Mouse (Mus musculus) forebrain, embryonic 10.5 days (tissue): ENCODE data around the gene Casr. TPM values are rescaled to one million over a fixed set of nuclear protein-coding genes. Genes with fewer than 3 reads are reported as not detected.
A peak's percentile ranks its signal among the peaks of the same experiment; 100 is the strongest.

Experiments used
- DNase-seq: peaks from one replicate; pipeline ENCODE4 v3.0.0-alpha.2; 2017; ENCODE audit warnings: low spot score; ENCODE audit errors: extremely low spot score
- H3K27ac ChIP-seq: fragments of 300-500 bp; sonication (generic); 2 replicates; pipeline ENCODE4 v1.5.1; 2016; ENCODE audit warnings: mild to moderate bottlenecking
- H3K27me3 ChIP-seq: fragments of 300-500 bp; sonication (generic); 2 replicates; pipeline ENCODE4 v1.6.1; 2016; ENCODE audit warnings: mild to moderate bottlenecking; ENCODE audit not compliant: poor library complexity, severe bottlenecking
- H3K36me3 ChIP-seq: fragments of 300-500 bp; sonication (generic); replicated peaks from 2 replicates; pipeline ENCODE4 v1.6.1; 2016; ENCODE audit warnings: mild to moderate bottlenecking, moderate library complexity
- H3K4me1 ChIP-seq: fragments of 300-500 bp; sonication (generic); 2 replicates; pipeline ENCODE4 v1.6.1; 2016
- H3K4me3 ChIP-seq: fragments of 300-500 bp; sonication (generic); 2 replicates; pipeline ENCODE4 v1.5.1; 2016; ENCODE audit warnings: mild to moderate bottlenecking, moderate library complexity
- H3K9me3 ChIP-seq: fragments of 300-500 bp; sonication (generic); 2 replicates; pipeline ENCODE4 v1.6.1; 2016; ENCODE audit warnings: mild to moderate bottlenecking, moderate library complexity
- WGBS: fragments of 180-500 bp; shearing (Covaris S2); methylation state at CpG from one replicate; pipeline ENCODE4 v1.1.7; 2016; 5-methylcytosine and 5-hydroxymethylcytosine counted together
- polyA plus RNA-seq: library from polyadenylated mRNA; unstranded; fragments of >200 nt; fragmentation: Nextera tagmentation; extraction: Ambion mirVana; gene quantifications from 2 replicates; pipeline ENCODE4 v1.2.1, GENCODE M21; 2016

Gene Casr
- polyA plus RNA-seq, 1 experiment from 2014 or later = 0.07 TPM

- Histone ChIP-seq H3K36me3 (no peaks in the 10 kb centered on the region), H3K27me3 (no peaks in the 10 kb centered on the region), H3K4me3 (no peak overlapping the region), H3K4me1 (no peaks in the 10 kb centered on the region), H3K27ac (no peak overlapping the region), H3K9me3 (no peaks in the 10 kb centered on the region)
- no peak for DNase-seq
- 83% methylated on average over 3 of the region's 3 CpGs for WGBS
Observed at GRCm38 (mm10) chr16:36505134-36505533, 56.8 kb downstream of the Casr start.

- Histone ChIP-seq H3K27ac (no peak overlapping the region), H3K4me1 (no peaks in the 10 kb centered on the region), H3K27me3 (no peaks in the 10 kb centered on the region), H3K9me3 (no peaks in the 10 kb centered on the region), H3K36me3 (no peaks in the 10 kb centered on the region), H3K4me3 (no peak overlapping the region)
- DNase-seq = no peak
- WGBS = 78% methylated on average over 2 of the region's 2 CpGs
Observed at GRCm38 (mm10) chr16:36502286-36502685, 59.7 kb downstream of the Casr start.

GRCm38 (mm10) chr16:36492420-36492819, 69.5 kb downstream of the Casr start:
- H3K27ac ChIP-seq = no peak overlapping the region
- peaks cover 5% of the 10 kb centered on the region; the same call in 1 of the 2 replicates for H3K4me1 ChIP-seq
- no peak for DNase-seq
- no peaks in the 10 kb centered on the region for H3K36me3 ChIP-seq
- H3K4me3 ChIP-seq = no peak overlapping the region
- H3K27me3 ChIP-seq = no peaks in the 10 kb centered on the region
- 92% methylated on average over 1 of the region's 1 CpGs for WGBS
- H3K9me3 ChIP-seq = no peaks in the 10 kb centered on the region

DNA sequence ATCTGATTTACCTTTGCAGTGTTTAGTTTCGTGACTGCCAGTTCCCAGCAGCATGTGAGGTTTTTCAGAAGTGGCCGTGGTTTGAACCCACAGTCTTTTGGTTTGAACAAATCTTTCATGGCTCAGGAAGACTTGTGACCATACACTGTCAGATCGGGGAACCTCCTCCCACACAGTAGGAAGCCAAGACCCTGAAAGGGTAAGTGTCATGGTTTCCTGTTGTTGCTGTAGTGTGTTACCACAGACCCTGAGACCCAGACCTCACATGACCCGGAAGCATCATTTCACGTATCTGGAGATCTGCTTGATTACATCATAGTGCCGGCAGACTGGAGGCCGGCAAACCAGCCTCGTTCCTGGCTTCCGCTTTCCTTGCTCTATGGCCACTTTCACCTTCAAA, 85.1 kb downstream of the Casr start:
- WGBS = 87% methylated on average over 9 of the region's 9 CpGs
- Histone ChIP-seq H3K27me3 (no peaks in the 10 kb centered on the region), H3K4me3 (no peak overlapping the region), H3K4me1 (0 out of 2 replicates have a peak, but pooled peaks cover 3% of the 10 kb centered on the region), H3K9me3 (no peaks in the 10 kb centered on the region), H3K27ac (no peak overlapping the region), H3K36me3 (no peaks in the 10 kb centered on the region)
- DNase-seq = no peak

DNA sequence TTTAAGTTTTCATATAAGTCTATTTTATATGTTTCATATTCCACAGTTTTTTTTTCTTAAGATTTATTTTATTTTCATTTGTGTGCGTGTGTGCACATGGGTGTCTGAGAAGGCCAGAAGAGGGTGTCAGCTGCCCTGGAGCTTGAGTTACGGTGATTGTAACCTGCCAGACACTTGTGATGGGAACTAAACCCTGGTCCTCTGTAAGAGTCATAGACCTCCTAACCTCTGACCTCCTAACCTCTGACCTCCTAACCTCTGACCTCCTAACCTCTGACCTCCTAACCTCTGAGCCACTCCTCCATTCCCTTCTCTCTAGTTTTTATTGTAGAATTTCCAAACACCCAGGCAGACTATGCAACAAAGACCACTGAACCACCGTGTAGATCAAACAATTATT, 86.4 kb downstream of the Casr start:
- Histone ChIP-seq H3K36me3 (no peaks in the 10 kb centered on the region), H3K4me3 (no peak overlapping the region), H3K27me3 (no peaks in the 10 kb centered on the region), H3K27ac (no peak overlapping the region), H3K9me3 (no peaks in the 10 kb centered on the region), H3K4me1 (peaks cover 10% of the 10 kb centered on the region)
- no peak for DNase-seq
- 91% methylated on average over 3 of the region's 3 CpGs for WGBS

- Histone ChIP-seq H3K27me3 (no peaks in the 10 kb centered on the region), H3K9me3 (no peaks in the 10 kb centered on the region), H3K27ac (no peak overlapping the region), H3K4me3 (no peak overlapping the region), H3K36me3 (no peaks in the 10 kb centered on the region), H3K4me1 (peaks cover 10% of the 10 kb centered on the region)
- DNase-seq = no peak
- WGBS = 90% methylated on average over 2 of the region's 2 CpGs
Observed at GRCm38 (mm10) chr16:36474849-36475248, 87.1 kb downstream of the Casr start.

GRCm38 (mm10) chr16:36473217-36474216, 88.4 kb downstream of the Casr start:
- DNase-seq = no peak
- no peaks in the 10 kb centered on the region for H3K36me3 ChIP-seq
- no peak overlapping the region for H3K4me3 ChIP-seq
- no peaks in the 10 kb centered on the region for H3K9me3 ChIP-seq
- peaks cover 10% of the 10 kb centered on the region for H3K4me1 ChIP-seq
- H3K27me3 ChIP-seq = no peaks in the 10 kb centered on the region
- WGBS = 55% methylated on average over 17 of the region's 17 CpGs
- no peak overlapping the region for H3K27ac ChIP-seq

GRCm38 (mm10) chr16:36471066-36471633, 90.8 kb downstream of the Casr start:
- H3K9me3 ChIP-seq = no peaks in the 10 kb centered on the region
- WGBS = 50% methylated on average over 13 of the region's 13 CpGs
- no peaks in the 10 kb centered on the region for H3K36me3 ChIP-seq
- H3K27ac ChIP-seq = no peak overlapping the region
- H3K4me3 ChIP-seq = no peak overlapping the region
- H3K27me3 ChIP-seq = no peaks in the 10 kb centered on the region
- H3K4me1 ChIP-seq = peaks cover 10% of the 10 kb centered on the region
- no peak for DNase-seq

- DNase-seq = peak; percentile 46
- Histone ChIP-seq H3K36me3 (no peaks in the 10 kb centered on the region), H3K27me3 (no peaks in the 10 kb centered on the region), H3K4me3 (no peak overlapping the region), H3K9me3 (no peaks in the 10 kb centered on the region), H3K27ac (no peak overlapping the region), H3K4me1 (peaks cover 10% of the 10 kb centered on the region)
- 7% methylated on average over 2 of the region's 2 CpGs for WGBS
Observed at GRCm38 (mm10) chr16:36469955-36470478, 91.9 kb downstream of the Casr start.

- Histone ChIP-seq H3K4me3 (no peak overlapping the region), H3K27ac (no peak overlapping the region), H3K4me1 (peaks cover 10% of the 10 kb centered on the region), H3K36me3 (no peaks in the 10 kb centered on the region), H3K9me3 (no peaks in the 10 kb centered on the region), H3K27me3 (0 out of 2 replicates have a peak, but pooled peaks cover 6% of the 10 kb centered on the region)
- DNase-seq = no peak
- WGBS = 97% methylated on average over 9 of the region's 9 CpGs
Observed at GRCm38 (mm10) chr16:36469367-36469766, 92.6 kb downstream of the Casr start.

- WGBS = 65% methylated on average over 4 of the region's 4 CpGs
- H3K27me3 ChIP-seq = 0 out of 2 replicates have a peak, but pooled peaks cover 7% of the 10 kb centered on the region
Observed at GRCm38 (mm10) chr16:36468862-36469261, 93.1 kb downstream of the Casr start.

GRCm38 (mm10) chr16:36467936-36468335, 94.0 kb downstream of the Casr start:
- Histone ChIP-seq H3K36me3 (no peaks in the 10 kb centered on the region), H3K9me3 (no peaks in the 10 kb centered on the region), H3K4me3 (no peak overlapping the region), H3K27me3 (peaks cover 13% of the 10 kb centered on the region; the same call in 1 of the 2 replicates), H3K4me1 (peaks cover 7% of the 10 kb centered on the region), H3K27ac (no peak overlapping the region)
- no peak for DNase-seq
- 80% methylated on average over 2 of the region's 2 CpGs for WGBS

More at GRCm38 (mm10) chr16:36468862-36469261, 93.1 kb downstream of the Casr start:
- no peaks in the 10 kb centered on the region for H3K36me3 ChIP-seq
- no peak overlapping the region for H3K4me3 ChIP-seq
- H3K27ac ChIP-seq = no peak overlapping the region
- H3K4me1 ChIP-seq = peaks cover 10% of the 10 kb centered on the region
- H3K9me3 ChIP-seq = no peaks in the 10 kb centered on the region
- DNase-seq = no peak

DNA sequence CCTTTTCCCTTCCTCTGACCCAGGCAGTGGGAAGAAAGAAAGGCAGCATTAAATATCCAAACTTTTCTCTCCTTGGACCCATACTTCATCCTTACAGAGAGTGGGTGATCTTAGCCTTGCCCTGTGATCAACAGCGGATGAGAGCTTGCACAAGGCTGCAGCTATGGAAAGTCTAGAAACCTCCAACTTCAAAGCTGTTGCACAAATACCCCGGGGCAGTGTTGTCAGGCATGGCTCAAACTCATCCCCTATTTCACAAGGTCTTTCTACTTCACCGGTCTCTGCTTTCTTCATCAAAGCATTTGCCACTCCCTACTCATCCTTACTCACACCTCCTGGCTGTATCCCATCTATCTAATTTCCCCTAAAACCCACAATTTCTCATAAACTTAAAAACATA, 96.5 kb downstream of the Casr start:
- no peak overlapping the region for H3K4me3 ChIP-seq
- H3K36me3 ChIP-seq = no peaks in the 10 kb centered on the region
- WGBS = 89% methylated on average over 3 of the region's 3 CpGs
- H3K4me1 ChIP-seq = peaks cover 10% of the 10 kb centered on the region
- no peak overlapping the region for H3K27ac ChIP-seq
- peaks cover 13% of the 10 kb centered on the region; the same call in 1 of the 2 replicates for H3K27me3 ChIP-seq
- no peak for DNase-seq
- no peaks in the 10 kb centered on the region for H3K9me3 ChIP-seq
